Mouse (Mus musculus): ENCODE results near the gene Evi2. TPM values are rescaled to one million over a fixed set of nuclear protein-coding genes. Genes with fewer than 3 reads are reported as not detected.

Evi2 gene
- under 1 TPM; 0.10 to 0.23 TPM for total RNA-seq (2021)
- long read RNA-seq, experiment 1, result 0 reads
- long read RNA-seq, experiment 2, result 0 reads

DNA sequence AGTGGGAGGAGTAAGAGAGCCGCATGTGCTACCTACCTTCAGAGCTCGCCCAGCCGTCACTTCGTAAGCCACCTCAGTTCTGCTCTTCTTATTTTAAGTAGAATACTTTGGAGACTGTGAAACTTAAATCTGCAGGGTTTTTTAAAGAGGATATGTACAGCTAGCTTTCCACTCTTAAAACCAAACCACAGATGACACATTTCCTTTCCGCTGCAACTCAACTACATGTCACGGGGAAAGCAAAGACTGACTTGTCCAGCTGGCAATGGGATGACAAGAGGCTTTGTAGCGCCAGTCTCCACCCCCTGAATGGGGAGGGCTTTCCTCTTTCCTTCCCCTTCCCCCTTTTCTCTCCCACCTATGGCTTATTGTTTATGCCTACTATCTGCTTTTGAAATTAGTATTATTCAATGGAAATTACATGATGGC is at the start of gene Evi2, which contains the start of gene Evi2a:
TSS of gene Evi2 (minus strand) at position 257 of the 429 bp plus-strand sequence.
TSS of gene Evi2a (minus strand) at position 277 of the 429 bp plus-strand sequence.
- no peak for DNase-seq (ENCODE audit: low spot score in 2 of 2)

GRCm38 (mm10) chr11:79577741-79578140 is 47.4 kb upstream of the Evi2 start:
- peak; percentile 59 to 66 for DNase-seq (ENCODE audit: low spot score in 2 of 2)

GRCm38 (mm10) chr11:79575383-79576073 is 45.1 kb upstream of the Evi2 start:
- DNase-seq (ENCODE audit: low spot score in 2 of 2), result no peak

DNA sequence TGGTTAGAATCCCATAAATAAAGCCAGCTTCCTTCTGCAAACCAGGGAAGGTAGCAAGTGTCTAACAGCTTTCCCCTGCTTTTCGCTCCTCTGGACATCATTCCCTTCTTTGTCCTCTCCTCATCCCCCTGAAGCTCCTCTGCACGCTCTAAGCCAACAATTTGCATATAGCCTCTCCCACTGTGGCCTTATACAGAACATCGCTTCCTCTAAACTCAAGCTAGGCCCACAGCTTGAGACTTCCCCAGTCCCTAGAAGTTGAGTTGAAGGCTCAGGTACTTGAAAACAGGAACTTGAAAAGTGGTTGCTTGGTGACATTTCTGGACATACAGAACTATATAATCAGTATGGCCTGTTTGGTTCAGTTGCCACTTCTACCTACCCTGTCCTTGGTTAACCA is 43.4 kb upstream of the Evi2 start:
- no peak for DNase-seq (ENCODE audit: low spot score in 2 of 2)

DNA sequence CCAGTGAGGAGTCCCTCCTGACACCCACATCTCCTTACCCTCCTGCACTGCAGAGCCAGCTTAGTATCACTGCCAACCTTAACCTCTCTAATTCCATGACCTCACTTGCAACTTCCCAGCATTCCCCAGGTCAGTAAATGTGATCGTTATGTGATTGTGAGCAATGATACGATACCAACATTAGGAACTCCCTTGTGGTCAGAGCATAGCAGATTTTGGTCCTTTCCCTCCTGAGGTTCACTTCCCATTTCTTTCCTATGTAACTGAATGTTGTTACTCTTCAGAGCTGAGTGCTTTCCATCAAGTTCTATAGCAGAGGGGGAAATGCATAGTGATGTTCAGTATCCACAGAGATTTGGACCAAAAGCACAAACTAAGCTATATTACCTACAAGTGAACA is 39.9 kb upstream of the Evi2 start:
- no peak for DNase-seq (ENCODE audit: low spot score in 2 of 2)

- no peak for DNase-seq (ENCODE audit: low spot score in 2 of 2)
These were observed 38.0 kb upstream of the Evi2 start for GRCm38 (mm10) chr11:79568197-79568911.

DNA sequence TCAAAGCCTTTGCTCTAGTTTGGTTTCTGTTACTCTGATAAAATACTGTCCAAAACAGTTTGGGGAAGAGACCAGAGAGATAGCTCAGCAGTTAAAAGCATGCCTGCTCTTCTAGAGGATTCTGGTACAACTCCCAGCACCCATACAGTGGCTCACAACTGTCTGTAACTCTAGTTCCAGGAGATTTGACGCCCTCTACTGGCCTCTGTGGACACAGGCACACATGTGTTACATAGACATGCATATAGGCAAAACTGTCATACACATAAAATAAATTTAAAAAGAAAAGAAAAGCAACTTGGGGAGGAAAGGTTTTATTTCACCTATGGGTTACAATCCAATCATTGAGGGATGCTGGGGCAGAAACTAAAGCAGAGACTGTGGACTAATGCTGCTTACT is 36.6 kb upstream of the Evi2 start:
- DNase-seq (ENCODE audit: low spot score in 2 of 2), result no peak

GRCm38 (mm10) chr11:79563493-79563892 is 33.1 kb upstream of the Evi2 start:
- DNase-seq (ENCODE audit: low spot score in 2 of 2), result no peak

DNA sequence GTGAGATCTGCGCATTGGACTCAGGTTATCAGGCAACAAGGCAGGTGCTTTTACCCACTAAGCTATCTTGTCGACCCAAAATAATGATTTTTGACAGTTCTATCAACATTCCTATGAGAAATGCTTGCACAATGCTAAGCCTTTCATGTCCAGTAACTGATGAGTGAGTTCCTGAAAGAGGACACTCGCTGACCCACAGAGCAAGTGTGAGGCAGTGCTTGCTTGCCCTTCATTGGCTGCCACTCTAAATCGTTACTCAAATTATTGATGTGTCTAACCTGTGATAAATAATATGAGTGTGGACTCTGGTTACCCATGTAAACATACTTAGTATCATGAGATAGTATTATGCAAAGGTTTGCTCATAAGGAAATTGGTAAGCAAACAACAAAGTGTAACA is 30.1 kb upstream of the Evi2 start:
- no peak for DNase-seq (ENCODE audit: low spot score in 2 of 2)

DNA sequence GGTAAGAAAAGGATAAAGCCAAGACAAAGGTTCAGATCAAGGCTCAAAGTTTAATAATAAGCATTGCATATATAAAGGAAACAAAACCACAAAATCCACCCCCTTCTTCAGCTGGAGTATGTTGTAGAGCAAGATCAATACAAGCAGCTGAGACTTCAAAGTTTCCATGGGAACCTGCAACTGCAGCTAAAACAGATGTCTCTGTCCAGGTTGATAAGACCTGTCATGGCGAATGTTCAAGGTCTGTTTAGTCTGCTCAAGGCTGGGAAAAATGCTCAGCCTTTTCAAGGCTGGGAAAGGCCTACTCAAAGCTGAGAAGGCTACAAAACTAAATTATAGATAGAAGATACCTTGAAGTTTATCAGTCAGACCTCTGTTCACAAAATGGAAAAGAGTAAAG is 22.2 kb upstream of the Evi2 start:
- DNase-seq (ENCODE audit: low spot score in 2 of 2), result no peak

DNA sequence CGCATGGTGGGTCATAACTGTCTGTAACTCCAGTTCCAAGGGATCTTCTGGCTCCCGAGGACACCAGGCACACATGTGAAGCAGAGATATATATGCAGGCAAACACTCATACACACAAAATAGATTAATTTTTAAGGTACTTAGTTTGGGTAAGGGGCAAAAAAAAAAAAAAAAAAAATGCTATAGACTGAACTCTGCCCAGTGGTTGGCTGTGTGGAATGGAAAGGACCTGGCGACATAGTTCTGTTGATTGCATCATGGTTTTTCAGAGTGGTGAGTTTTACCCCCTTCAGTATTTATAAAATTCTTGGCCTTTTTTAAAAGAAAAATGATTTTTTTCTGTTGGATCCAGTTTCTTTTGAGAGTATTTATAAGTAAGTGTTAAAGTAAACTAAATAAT is 5.9 kb upstream of the Evi2 start:
- DNase-seq (ENCODE audit: low spot score in 2 of 2), result no peak

DNA sequence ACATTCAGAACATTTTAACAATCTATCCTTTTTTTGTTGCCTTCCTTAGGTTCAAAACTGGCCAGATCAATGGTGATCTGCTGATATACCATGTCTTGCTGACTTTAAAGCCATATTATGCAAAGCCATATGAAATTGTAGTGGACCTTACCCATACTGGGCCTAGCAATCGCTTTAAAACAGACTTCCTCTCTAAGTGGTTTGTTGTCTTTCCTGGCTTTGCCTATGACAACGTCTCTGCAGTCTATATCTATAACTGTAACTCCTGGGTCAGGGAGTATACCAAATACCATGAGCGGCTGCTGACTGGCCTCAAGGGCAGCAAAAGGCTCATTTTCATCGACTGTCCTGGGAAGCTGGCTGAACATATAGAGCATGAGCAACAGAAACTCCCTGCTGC is 5.2 kb upstream of the Evi2 start:
- no peak for DNase-seq (ENCODE audit: low spot score in 2 of 2)

DNA sequence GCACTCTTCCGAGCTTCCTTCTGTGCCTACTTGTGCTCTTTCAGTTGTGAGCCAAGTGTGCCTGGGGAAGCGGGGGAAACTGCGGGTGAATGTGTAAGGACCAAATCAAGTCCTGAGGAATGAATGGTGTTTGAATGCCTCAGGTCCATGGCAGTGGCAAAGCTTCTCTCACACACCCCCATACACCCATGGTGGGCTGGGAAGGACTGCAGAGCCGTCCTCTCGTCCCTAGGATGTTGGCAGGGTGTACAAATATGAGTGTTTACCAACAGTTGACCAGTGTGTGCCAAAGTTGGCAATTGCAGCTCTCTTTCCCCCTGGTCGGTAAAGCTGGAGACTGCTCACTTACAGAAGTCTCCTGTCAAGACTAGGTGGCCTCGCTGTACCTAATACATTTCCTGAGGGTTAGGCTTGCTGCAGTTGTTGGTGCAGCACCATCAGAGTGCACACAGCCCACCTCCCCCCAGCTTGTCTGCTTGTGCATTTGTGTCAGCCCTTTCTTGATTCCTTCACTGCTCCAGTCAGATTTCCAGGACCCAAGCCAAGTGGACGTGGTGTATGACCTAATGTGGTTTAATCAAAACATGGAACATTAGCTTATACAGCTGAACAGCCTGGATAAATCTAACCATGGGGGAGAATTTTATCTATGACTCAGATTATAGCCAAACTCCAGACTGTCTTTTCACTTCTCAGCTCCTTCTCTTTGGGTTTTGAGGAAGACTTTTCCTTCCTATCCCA is 3.7 kb upstream of the Evi2 start:
- DNase-seq (ENCODE audit: low spot score in 2 of 2), result no peak

DNA sequence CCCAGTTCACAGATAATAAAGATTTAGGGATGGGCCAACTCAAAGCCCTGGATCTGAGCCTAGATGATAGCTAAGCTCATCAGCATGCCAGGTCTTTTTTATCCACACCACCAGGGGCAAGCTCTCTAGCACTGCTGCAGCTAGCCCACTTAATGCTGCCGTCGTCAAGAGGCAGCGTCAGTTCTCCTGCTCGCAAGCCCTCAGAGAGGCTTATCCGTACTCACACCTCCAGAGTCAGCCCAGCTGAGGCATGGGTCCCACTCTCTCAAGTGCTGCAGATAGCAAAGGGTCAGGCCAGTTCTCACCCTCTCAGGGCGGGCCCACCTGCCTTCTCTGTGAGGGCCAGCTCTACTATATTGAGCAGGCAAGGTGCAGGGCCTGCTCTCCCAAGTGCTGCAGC is 2.9 kb upstream of the Evi2 start:
- no peak for DNase-seq (ENCODE audit: low spot score in 2 of 2)

DNA sequence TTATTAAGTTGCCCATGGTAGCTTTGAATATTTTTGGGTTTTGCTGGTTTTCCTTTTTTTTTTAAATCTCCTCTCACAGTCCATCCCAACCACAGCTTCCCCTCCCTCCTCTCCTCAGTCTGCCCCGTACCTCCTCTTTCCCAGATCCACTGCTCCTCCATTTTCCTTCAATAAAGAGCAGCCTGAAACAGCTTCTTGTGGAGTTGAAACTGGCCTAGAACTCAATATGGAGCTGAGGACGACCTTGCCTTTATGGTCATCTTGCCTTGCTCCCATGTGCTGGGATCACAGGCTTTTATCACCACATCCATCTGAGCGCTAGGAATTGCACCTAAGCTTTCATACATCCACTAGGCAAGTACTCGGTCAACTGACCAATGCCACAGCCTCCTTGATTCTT is 1.1 kb upstream of the Evi2 start:
- no peak for DNase-seq (ENCODE audit: low spot score in 2 of 2)

DNA sequence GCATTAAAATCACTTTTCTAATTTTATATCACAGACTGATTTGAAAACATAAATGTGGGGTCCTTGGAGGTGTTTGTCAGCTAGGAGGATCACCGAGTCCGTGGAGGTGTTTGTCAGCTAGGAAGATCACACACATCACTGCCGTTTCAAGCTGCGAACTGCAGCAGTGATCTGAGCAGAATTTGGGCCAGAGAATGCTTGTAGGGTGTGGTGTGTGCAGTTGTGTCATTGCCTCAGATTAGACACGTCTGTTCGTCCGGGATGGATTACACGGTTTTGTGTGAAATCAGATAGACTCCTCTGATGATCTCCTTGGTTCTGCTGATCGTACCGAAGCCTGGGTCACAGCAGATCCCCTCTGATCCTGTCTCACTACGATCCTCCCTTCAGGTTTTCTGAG is 385 bp upstream of the Evi2 start:
- DNase-seq (ENCODE audit: low spot score in 2 of 2), result no peak

- no peak for DNase-seq (ENCODE audit: low spot score in 2 of 2)
These were observed 653 bp downstream of the Evi2 start for GRCm38 (mm10) chr11:79529736-79530135.

- no peak for DNase-seq (ENCODE audit: low spot score in 2 of 2)
These were observed 1.2 kb downstream of the Evi2 start for GRCm38 (mm10) chr11:79529226-79529625.

- DNase-seq (ENCODE audit: low spot score in 2 of 2), result no peak
These were observed 1.8 kb downstream of the Evi2 start for GRCm38 (mm10) chr11:79528601-79529000.

DNA sequence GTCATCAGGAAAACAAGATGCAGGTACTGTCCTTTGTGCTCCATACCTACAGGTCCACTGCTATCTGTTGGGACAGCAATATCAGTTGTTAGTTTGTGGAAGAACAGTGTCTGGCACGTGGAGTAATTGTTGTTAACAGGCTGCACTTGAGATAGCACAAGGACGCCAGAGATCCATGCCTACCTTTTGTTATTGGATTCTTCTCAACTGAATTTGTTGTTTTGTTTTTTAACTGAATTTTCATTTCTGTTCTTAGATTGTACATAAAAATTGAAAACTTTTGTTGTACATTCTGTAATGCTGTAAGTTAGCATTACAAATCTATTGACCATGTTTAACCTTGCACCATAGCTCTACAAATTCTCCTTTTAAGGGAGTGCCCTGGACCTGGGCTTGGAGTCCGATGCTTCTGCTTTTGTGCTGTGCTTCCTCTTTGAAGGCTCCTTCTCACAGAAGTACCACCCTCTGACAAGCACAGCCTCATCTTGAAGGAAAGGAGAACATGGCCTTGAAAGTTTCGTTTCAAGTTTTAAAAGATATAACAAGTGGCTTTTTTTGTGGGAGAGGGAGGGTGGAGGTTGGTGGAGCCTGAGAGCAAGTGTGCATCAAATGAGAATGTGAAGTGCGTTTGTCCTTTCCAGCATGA is 2.5 kb downstream of the Evi2 start:
- DNase-seq (ENCODE audit: low spot score in 2 of 2), result no peak

DNA sequence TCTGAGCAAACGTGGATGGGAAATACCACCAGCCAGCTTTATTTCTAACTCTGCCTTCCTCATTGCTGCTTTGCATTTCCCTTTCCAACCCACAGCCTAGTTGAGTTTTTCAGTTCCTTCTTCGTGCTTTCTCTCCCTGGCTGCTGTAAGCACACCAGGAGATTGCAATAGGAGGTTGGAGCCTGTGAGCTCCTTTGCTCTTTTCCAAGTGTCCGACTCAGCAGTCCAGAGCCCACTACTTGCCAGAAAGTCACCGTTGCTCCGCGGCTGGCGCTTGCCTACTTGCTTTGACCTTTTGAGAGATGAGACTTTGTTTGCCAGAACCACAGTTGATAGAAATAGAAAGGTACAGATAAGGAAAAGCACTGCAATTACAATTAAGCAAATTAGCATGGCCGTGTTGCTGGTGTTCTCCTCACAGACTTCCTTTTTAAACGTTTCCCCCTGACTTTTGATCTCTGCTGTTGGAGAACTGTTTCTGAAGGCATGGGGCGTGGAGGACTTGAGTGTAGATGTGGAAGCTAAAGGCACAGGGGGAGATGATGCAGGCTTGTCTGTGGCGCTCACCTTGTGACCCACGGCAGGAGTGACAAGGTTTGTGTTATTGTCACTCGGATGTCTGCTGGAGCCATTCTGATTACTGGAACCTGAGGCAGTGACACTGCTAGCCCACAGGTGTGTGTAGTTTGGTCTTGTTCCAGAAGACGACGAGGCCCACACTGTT is 3.2 kb downstream of the Evi2 start:
- peak in 1 of 2 experiments; percentile 10 for DNase-seq (ENCODE audit: low spot score in 2 of 2)
